Mouse (Mus musculus) spleen, postnatal 10 days (tissue): ENCODE data around the gene Gm48552.

Source experiments
- DNase-seq, 2 experiments: peaks; one replicate each; pipeline ENCODE4 v3.0.0; 2021 to 2022; ENCODE audit warnings: low spot score in 2 of 2

Gm48552 gene

DNA sequence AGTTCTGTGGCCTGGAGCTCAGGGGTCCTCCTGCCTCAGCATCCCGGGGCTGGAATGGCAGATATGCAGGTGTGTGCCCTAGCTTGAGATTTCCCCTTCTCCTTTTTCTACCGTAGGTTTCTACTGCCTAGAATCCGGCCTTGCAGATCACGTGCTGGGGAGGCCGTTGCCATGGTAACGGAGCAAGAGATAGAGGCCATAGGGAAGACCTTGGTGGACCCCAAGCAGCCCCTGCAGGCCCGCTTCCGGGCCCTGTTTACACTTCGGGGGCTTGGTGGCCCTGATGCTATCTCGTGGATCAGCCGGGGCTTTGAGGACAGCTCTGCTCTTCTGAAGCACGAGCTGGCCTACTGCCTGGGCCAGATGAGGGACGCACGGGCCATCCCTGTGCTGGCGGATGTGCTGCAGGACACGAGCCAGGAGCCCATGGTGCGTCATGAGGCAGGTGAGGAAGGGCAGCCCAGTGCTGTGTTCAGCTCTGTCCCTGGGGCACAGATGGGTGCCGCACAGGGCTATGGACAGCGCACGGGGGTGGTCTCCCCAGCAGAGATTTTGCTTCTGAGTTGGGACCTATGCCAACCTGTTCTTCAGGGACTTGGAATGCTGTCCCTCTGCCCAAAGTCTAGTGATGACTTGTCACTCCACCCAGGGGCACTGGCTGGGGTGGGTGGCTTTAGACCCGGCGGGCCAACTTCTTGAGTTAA lies 3.0 kb upstream of the Gm48552 start:
- DNase-seq: peak in 1 of 2 experiments; percentile 41

GRCm38 (mm10) chr10:81387716-81388115 lies 1.1 kb upstream of the Gm48552 start:
- DNase-seq: peak in 1 of 2 experiments; percentile 22

GRCm38 (mm10) chr10:81389373-81389772 lies 568 bp downstream of the Gm48552 start:
- peak in 1 of 2 experiments; percentile 35 for DNase-seq

GRCm38 (mm10) chr10:81389801-81390677 lies 1.2 kb downstream of the Gm48552 start:
- DNase-seq: peak; percentile 80 to 87

DNA sequence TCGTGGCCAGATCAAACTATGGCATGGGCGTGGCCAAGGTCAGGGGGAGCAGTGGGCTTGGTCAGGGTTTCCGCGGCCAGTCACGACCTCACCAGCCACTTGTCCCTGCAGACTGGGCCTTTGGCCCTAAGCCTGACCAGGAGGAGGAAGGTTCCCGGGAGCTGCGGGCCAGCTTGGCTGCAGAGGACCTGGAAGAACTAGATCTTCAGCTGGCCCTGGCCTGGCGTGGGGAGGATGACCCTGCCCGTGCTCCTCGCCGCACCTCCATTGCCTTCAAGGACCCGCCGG lies 1.8 kb downstream of the Gm48552 start:
- peak in 1 of 2 experiments; percentile 29 for DNase-seq

GRCm38 (mm10) chr10:81392270-81392669 lies 3.5 kb downstream of the Gm48552 start:
- DNase-seq: no peak

GRCm38 (mm10) chr10:81392781-81393185 lies 4.0 kb downstream of the Gm48552 start, which contains the start of gene Smim24:
TSS of gene Smim24 (plus strand) at chr10:81393051.
- peak in 1 of 2 experiments; percentile 28 for DNase-seq

- peak in 1 of 2 experiments; percentile 55 for DNase-seq
Measured at GRCm38 (mm10) chr10:81393456-81394063, 4.8 kb downstream of the Gm48552 start.

- peak; percentile 81 to 88 for DNase-seq
Measured at GRCm38 (mm10) chr10:81395127-81395526, 6.3 kb downstream of the Gm48552 start.

- no peak for DNase-seq
Measured at GRCm38 (mm10) chr10:81395865-81396264, 7.1 kb downstream of the Gm48552 start.

DNA sequence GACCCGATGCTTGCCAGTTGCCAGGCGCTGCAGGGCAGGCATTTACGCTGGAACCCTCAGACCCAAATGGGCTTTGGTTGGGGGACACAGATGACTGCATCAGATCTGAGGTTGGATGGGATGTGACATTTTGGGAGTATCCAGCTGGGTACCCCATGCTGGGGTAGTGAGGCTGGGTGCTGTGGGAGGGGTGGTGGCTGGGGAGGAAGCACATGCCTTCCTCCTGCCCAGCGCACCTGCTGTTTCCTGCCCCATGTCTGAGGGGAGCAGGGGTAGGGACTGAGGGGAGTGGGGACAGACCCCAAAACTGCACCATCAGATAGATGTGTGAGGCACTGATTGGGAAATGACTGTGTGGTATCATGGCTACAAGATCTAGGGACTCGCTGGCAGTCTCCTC lies 7.9 kb downstream of the Gm48552 start:
- no peak for DNase-seq

DNA sequence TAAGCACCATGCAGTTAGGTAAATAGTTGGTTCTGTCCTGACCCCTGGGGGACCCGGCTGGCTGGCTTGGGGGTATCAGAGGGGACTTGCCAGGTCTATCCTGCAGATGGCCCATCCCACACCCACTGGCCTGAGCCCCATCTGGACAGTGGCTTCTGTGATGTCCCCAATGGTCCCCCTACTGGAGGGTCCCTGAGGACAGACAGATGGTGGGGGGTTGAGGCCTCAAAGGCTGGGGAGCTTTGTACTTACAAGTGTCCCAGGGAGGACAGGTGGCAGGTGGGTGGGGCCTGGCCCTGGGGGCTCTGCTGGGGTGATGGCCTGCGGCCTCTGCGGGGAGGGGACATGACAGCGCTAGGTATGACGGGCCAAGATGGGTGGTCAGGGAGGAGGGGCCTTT lies 10.5 kb downstream of the Gm48552 start:
- DNase-seq: no peak

DNA sequence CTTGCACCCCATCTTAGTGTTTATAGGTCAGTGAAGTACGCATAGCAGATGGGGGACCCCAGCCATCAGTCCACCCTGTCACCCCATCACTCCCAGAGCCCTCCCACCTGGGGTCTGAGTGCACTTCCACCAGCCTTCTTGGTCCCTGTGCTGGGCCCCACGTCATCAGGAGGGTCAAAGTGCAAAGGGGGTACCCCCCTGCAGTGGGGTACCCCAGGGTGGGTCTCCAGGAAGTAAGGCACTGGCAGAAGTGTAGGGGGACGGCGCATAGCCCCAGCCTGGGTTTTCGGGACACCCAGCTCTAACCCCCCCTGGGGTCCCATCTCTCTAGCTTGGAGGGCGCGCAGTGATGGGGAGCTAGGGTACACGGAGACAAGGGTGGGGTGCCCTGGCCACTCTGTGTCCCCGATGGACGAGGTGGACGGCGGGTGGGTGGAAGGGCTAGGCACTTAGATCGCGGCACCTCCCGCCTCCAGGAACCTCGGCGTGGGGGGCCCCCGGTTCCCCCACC lies 11.0 kb downstream of the Gm48552 start:
- no peak for DNase-seq

DNA sequence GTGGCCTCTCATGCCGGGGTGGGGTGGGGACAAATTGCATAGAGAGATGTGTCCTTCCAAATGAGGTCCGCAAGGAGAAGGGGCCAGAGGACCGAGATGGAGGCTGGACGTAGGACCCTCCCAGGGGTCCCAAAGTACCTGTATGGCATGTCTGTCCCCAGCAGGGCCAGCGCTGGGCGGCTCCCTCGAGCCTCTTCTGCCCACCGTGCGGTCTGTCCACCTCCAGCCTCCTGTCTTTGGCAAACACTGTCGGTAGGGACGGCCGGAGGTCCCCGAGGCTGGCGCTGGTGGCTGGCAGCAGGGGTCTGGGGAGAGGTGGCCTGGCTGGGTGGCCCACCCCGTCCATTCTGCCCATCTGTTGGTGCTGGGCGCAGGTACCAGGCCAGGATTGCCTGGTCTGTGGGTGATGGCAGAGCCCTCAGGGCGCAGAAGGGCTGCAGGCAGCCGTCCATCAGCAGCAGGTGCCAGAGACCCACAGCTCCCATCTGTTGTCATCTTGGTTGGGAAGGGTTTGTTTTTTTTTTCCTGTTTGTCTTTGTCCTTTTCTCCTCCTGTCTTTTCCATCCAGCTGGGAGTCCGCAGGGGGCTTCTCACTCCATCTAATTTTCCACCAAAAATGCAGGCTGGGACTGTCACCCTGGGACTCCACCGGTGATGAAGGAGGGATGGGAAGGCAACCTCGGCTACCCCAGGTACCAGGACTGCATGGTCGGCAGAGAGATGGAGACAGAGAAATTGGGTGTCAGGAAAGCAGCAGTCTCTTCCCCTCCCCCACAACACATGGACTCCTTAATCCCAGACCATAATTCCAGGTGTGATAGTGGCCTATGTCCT lies 11.8 kb downstream of the Gm48552 start:
- no peak for DNase-seq

GRCm38 (mm10) chr10:81401205-81401520 lies 12.4 kb downstream of the Gm48552 start:
- DNase-seq: no peak

DNA sequence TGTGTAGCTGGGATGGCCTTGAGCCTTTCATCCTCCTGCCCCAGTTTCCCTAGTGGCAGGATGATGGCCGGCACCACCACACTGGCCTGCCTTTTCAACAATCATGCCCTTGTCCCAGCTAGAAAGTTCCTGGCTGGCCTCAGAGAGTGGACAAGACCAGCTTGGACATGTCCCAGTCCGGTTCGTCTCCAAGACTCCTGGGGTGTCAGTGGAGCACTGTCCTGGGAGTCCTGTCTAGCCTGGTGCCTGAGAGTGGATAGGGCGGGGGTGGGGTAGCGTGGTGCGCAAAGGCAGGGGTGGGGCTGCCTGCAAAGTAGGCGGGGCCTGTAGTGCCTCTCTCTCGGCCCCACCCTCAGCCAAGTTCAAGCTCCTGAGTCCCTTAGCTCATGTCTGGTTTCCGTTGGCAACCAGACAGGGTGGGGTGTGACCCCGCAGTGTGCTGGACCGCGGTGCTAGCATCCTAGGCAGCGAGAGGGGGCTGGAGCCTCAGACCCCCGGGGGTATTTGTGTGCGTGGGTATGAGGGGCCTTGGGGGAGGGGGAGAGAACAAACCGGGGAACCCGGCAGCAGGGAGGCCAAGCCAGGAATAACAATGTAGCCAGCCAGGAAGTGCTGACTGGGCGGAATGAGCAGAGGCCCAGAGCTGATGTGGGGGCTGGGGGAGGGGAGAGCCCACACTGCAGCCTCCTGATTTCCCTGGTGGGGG lies 12.9 kb downstream of the Gm48552 start:
- DNase-seq: peak in 1 of 2 experiments; percentile 77

DNA sequence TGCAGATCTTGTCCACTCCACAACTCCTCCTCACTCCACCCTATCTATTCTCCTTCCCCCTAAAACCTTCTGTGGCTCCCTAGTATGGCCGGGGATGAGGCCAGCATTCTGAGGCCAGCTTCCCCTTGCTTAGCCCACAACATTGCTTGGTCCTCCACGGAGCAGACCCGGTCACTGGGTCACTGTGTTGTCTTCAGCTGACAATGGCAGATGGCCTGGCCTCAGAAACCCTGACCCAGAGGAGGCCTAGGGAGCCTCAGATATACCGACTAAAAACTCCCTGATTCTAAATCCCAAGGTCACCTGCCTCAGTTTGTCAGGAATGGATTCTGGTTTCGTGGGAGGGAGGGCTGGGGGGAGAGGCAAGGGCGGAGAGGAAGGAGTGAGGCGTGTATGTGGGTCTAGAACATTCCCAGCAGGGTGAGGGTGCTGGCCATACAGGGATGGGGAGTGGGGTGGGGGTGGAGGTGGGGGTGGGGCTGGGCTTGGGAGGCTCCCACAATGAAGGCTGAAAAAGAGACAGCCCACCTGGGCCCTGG lies 13.5 kb downstream of the Gm48552 start:
- DNase-seq: no peak

- DNase-seq: no peak
Measured at GRCm38 (mm10) chr10:81403511-81403910, 14.7 kb downstream of the Gm48552 start.

GRCm38 (mm10) chr10:81404082-81404481 lies 15.3 kb downstream of the Gm48552 start:
- no peak for DNase-seq

DNA sequence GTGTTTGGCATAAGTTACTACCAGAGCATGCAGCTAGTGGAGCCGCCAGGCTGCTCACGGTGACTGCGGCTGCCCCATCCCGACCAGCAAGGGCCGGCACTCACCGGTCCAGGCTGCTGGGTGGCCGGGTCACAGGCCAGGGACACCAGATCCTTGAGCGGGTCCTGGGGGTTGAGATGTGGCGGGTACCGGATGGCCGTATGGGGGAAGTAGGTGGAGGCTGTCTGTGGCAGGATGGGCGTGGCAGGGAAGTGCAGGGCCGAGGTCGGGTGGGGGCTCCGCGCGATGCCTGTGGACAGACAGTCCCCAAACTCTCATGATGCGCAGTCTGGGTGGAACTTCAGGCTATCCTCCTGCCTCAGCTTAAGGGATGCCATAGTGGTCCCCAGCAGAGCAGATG lies 15.9 kb downstream of the Gm48552 start:
- peak in 1 of 2 experiments; percentile 60 for DNase-seq
